Mouse (Mus musculus): ENCODE results near the gene Tnni2. TPM values are rescaled to one million over a fixed set of nuclear protein-coding genes. Genes with fewer than 3 reads are reported as not detected.

The Tnni2 gene
- polyA plus RNA-seq, 1 experiment from 2014 or later: 46.1 TPM

DNA sequence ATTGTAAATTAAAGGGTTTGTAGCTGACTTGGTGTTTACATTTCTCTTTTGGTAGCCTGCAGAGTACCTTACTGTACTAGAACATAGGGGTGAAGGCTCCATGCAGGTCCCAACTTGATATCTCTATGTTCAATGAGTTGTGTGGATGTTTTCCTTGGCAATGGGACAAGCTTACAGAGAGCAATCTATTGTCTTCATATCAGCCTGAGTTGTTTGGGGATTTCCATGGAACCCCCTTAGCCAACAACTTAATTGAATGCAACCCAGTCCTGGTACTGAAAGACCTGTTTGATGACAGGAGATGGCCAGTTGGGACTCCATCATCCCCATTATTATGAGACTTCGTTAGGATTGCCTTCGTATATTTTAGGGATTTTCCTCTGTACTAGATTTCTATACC, 23.6 kb upstream of the Tnni2 start:
- Histone ChIP-seq H3K4me1 (ENCODE audit: control insufficient read depth, insufficient read depth, low read length) (no peaks in the 10 kb centered on the region), H3K4me3 (ENCODE audit: low read depth, low read length) (no peak overlapping the region), H3K9me3 (replicated peaks; ENCODE audit: control insufficient read depth, low read length) (no peaks in the 10 kb centered on the region), H3K9ac (ENCODE audit: low read depth, low read length) (no peak overlapping the region), H3K27me3 (ENCODE audit: control insufficient read depth, insufficient read depth, low read length) (no peaks in the 10 kb centered on the region), H3K4me2 (no peak overlapping the region), H3K27ac (ENCODE audit: low read depth, low read length) (no peak overlapping the region), H3K36me3 (ENCODE audit: control insufficient read depth, insufficient read depth, low read length) (no peaks in the 10 kb centered on the region)
- 85% methylated on average over 2 of the region's 2 CpGs for WGBS (ENCODE audit: insufficient replicate concordance)
- ATAC-seq (replicated peaks; ENCODE audit: insufficient number of reproducible peaks, low FRiP score, low TSS enrichment): no peak

GRCm38 (mm10) chr7:142418679-142419078, 22.9 kb upstream of the Tnni2 start:
- Histone ChIP-seq H3K27me3 (ENCODE audit: control insufficient read depth, insufficient read depth, low read length) (no peaks in the 10 kb centered on the region), H3K4me1 (ENCODE audit: control insufficient read depth, insufficient read depth, low read length) (no peaks in the 10 kb centered on the region), H3K27ac (ENCODE audit: low read depth, low read length) (no peak overlapping the region), H3K9me3 (replicated peaks; ENCODE audit: control insufficient read depth, low read length) (no peaks in the 10 kb centered on the region), H3K4me3 (ENCODE audit: low read depth, low read length) (no peak overlapping the region), H3K36me3 (ENCODE audit: control insufficient read depth, insufficient read depth, low read length) (no peaks in the 10 kb centered on the region), H3K4me2 (no peak overlapping the region), H3K9ac (ENCODE audit: low read depth, low read length) (no peak overlapping the region)
- no peak for ATAC-seq (replicated peaks; ENCODE audit: insufficient number of reproducible peaks, low FRiP score, low TSS enrichment)
- WGBS (ENCODE audit: insufficient replicate concordance): 86% methylated on average over 8 of the region's 8 CpGs

GRCm38 (mm10) chr7:142419887-142420286, 21.7 kb upstream of the Tnni2 start:
- 0 out of 2 replicates have a peak, but pooled peaks have one; percentile 71 for ATAC-seq (replicated peaks; ENCODE audit: insufficient number of reproducible peaks, low FRiP score, low TSS enrichment)

DNA sequence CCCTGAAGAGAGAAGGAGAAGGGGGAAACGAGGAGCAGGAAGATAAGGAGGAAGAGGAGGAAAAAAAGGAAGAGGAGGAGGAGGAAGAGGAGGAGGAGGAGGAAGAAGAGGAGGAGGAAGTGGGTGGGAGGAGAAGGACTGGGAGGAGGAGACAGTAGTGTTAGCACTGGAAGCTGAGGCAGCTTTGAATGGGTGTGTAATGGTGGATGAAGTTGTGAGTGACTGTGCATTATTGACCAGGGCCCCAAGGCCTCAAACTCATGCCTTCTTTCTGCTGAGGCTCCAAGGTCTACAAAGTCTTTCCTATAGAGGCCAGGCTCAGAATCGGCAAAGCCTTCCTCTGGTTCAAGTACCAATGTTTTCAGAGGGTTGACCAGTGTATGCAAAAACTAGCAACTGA, 19.8 kb upstream of the Tnni2 start:
- H3K27ac ChIP-seq (ENCODE audit: low read depth, low read length): no peak overlapping the region; the same call in 1 of the 2 replicates
- no peaks in the 10 kb centered on the region for H3K27me3 ChIP-seq (ENCODE audit: control insufficient read depth, insufficient read depth, low read length)
- H3K9me3 ChIP-seq (replicated peaks; ENCODE audit: control insufficient read depth, low read length): no peaks in the 10 kb centered on the region
- WGBS (ENCODE audit: insufficient replicate concordance): 66% methylated on average over 2 of the region's 2 CpGs
- ATAC-seq (replicated peaks; ENCODE audit: insufficient number of reproducible peaks, low FRiP score, low TSS enrichment): no peak
- no peaks in the 10 kb centered on the region for H3K4me1 ChIP-seq (ENCODE audit: control insufficient read depth, insufficient read depth, low read length)
- H3K36me3 ChIP-seq (ENCODE audit: control insufficient read depth, insufficient read depth, low read length): no peaks in the 10 kb centered on the region
- H3K4me2 ChIP-seq: no peak overlapping the region
- no peak overlapping the region for H3K4me3 ChIP-seq (ENCODE audit: low read depth, low read length)
- no peak overlapping the region for H3K9ac ChIP-seq (ENCODE audit: low read depth, low read length)

More at GRCm38 (mm10) chr7:142419887-142420286, 21.7 kb upstream of the Tnni2 start:
- no peaks in the 10 kb centered on the region for H3K9me3 ChIP-seq (replicated peaks; ENCODE audit: control insufficient read depth, low read length)
- no peak overlapping the region; the same call in 1 of the 2 replicates for H3K27ac ChIP-seq (ENCODE audit: low read depth, low read length)
- H3K4me1 ChIP-seq (ENCODE audit: control insufficient read depth, insufficient read depth, low read length): no peaks in the 10 kb centered on the region
- H3K36me3 ChIP-seq (ENCODE audit: control insufficient read depth, insufficient read depth, low read length): no peaks in the 10 kb centered on the region
- H3K9ac ChIP-seq (ENCODE audit: low read depth, low read length): no peak overlapping the region
- 76% methylated on average over 5 of the region's 5 CpGs for WGBS (ENCODE audit: insufficient replicate concordance)
- no peak overlapping the region for H3K4me2 ChIP-seq
- no peak overlapping the region for H3K4me3 ChIP-seq (ENCODE audit: low read depth, low read length)
- H3K27me3 ChIP-seq (ENCODE audit: control insufficient read depth, insufficient read depth, low read length): no peaks in the 10 kb centered on the region

GRCm38 (mm10) chr7:142425641-142426213, 15.9 kb upstream of the Tnni2 start:
- H3K4me3 ChIP-seq (ENCODE audit: low read depth, low read length): no peak overlapping the region
- H3K4me1 ChIP-seq (ENCODE audit: control insufficient read depth, insufficient read depth, low read length): peaks cover 17% of the 10 kb centered on the region
- 0 out of 2 replicates have a peak, but pooled peaks have one; percentile 15 for ATAC-seq (replicated peaks; ENCODE audit: insufficient number of reproducible peaks, low FRiP score, low TSS enrichment)
- H3K4me2 ChIP-seq: no peak overlapping the region
- H3K27ac ChIP-seq (ENCODE audit: low read depth, low read length): no peak overlapping the region
- H3K36me3 ChIP-seq (ENCODE audit: control insufficient read depth, insufficient read depth, low read length): no peaks in the 10 kb centered on the region
- 58% methylated on average over 11 of the region's 11 CpGs for WGBS (ENCODE audit: insufficient replicate concordance)
- H3K9me3 ChIP-seq (replicated peaks; ENCODE audit: control insufficient read depth, low read length): no peaks in the 10 kb centered on the region
- H3K9ac ChIP-seq (ENCODE audit: low read depth, low read length): no peak overlapping the region
- H3K27me3 ChIP-seq (ENCODE audit: control insufficient read depth, insufficient read depth, low read length): no peaks in the 10 kb centered on the region

DNA sequence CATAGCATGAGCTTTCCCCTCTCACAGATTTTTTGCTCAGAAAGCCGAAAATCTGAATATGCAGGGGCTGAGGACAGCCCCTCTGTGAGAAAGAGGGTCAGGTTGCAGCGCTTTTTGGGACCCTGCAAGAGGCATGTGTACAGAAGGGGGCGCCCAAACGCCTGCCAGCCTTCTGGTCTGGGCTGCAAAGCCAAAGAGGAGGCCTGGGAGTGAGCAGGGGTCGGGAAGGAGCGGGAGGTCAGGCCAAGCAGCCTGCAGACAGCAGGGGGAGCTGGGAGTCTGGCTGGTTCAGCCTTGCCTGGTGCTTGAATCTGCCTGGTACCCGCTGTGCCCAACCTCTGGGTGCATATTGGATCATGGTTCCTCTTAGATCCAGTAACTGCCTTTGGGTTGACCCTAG, 13.4 kb upstream of the Tnni2 start:
- Histone ChIP-seq H3K36me3 (ENCODE audit: control insufficient read depth, insufficient read depth, low read length) (no peaks in the 10 kb centered on the region), H3K27me3 (ENCODE audit: control insufficient read depth, insufficient read depth, low read length) (no peaks in the 10 kb centered on the region), H3K27ac (ENCODE audit: low read depth, low read length) (peak overlapping the region; percentile 42), H3K4me2 (no peak overlapping the region), H3K4me3 (ENCODE audit: low read depth, low read length) (no peak overlapping the region), H3K4me1 (ENCODE audit: control insufficient read depth, insufficient read depth, low read length) (peaks cover 18% of the 10 kb centered on the region), H3K9ac (ENCODE audit: low read depth, low read length) (no peak overlapping the region), H3K9me3 (replicated peaks; ENCODE audit: control insufficient read depth, low read length) (no peaks in the 10 kb centered on the region)
- 4% methylated on average over 7 of the region's 7 CpGs for WGBS (ENCODE audit: insufficient replicate concordance)
- peak; percentile 48; the same call in 1 of the 2 replicates for ATAC-seq (replicated peaks; ENCODE audit: insufficient number of reproducible peaks, low FRiP score, low TSS enrichment)

DNA sequence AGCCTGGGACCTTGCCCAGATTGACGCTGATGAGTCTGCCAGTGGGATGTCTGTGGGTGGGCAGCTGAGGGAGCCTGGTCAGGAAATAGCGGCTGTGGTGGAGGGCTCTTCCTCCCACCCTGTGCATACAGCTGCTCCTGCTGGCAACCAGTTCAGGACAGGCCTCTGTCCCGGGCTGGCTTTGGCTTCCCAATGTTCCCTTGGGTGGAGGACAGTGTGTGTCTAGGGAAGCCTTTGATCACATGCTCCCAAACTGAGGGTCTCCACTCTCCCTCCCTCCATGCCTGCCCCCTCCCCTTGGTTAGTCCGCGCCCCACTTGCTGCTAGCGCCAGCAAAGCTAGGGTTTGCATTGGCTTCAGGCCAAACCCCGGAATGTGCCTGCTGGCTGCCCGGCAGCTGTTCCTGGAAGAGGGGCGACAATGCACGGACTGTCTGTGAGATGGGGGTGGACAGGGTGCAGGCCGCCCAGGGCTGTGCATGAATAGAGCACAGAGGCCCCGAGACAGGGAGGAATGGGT, 11.4 kb upstream of the Tnni2 start:
- Histone ChIP-seq H3K27ac (ENCODE audit: low read depth, low read length) (peak overlapping the region; percentile 43; the same call in 1 of the 2 replicates), H3K36me3 (ENCODE audit: control insufficient read depth, insufficient read depth, low read length) (no peaks in the 10 kb centered on the region), H3K4me3 (ENCODE audit: low read depth, low read length) (no peak overlapping the region), H3K27me3 (ENCODE audit: control insufficient read depth, insufficient read depth, low read length) (no peaks in the 10 kb centered on the region), H3K4me2 (no peak overlapping the region), H3K9ac (ENCODE audit: low read depth, low read length) (no peak overlapping the region), H3K4me1 (ENCODE audit: control insufficient read depth, insufficient read depth, low read length) (peaks cover 30% of the 10 kb centered on the region), H3K9me3 (replicated peaks; ENCODE audit: control insufficient read depth, low read length) (no peaks in the 10 kb centered on the region)
- peak; percentile 64; the same call in 1 of the 2 replicates for ATAC-seq (replicated peaks; ENCODE audit: insufficient number of reproducible peaks, low FRiP score, low TSS enrichment)
- WGBS (ENCODE audit: insufficient replicate concordance): 40% methylated on average over 12 of the region's 12 CpGs

- Histone ChIP-seq H3K9me3 (replicated peaks; ENCODE audit: control insufficient read depth, low read length) (no peaks in the 10 kb centered on the region), H3K4me3 (ENCODE audit: low read depth, low read length) (no peak overlapping the region), H3K4me2 (no peak overlapping the region), H3K9ac (ENCODE audit: low read depth, low read length) (no peak overlapping the region), H3K27ac (ENCODE audit: low read depth, low read length) (no peak overlapping the region), H3K4me1 (ENCODE audit: control insufficient read depth, insufficient read depth, low read length) (peaks cover 30% of the 10 kb centered on the region), H3K36me3 (ENCODE audit: control insufficient read depth, insufficient read depth, low read length) (no peaks in the 10 kb centered on the region), H3K27me3 (ENCODE audit: control insufficient read depth, insufficient read depth, low read length) (no peaks in the 10 kb centered on the region)
- no peak for ATAC-seq (replicated peaks; ENCODE audit: insufficient number of reproducible peaks, low FRiP score, low TSS enrichment)
- whole genome bisulfite sequencing (ENCODE audit: insufficient replicate concordance): 84% methylated on average over 14 of the region's 14 CpGs
These were observed 10.5 kb upstream of the Tnni2 start for GRCm38 (mm10) chr7:142431106-142431505.

DNA sequence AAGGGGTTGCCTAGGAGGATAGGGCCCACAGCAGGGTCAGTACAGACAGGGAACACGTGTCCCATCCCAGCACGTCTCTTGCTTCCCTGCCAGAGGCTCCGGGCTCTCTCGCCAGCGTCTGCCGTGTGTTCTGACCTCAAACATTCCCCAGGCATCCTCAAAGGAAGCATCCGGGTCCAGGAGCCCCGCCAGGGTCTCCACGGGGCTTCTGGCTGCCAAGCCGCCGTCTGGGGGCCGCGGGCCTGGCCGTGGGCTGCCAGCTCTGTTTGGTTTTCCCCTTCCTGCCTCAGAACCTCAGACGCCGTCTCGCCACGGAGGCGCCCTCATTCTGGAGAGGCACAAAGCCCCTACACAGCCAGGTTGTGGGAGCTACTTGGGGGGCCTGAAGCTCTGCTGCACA, 8.0 kb upstream of the Tnni2 start:
- 31% methylated on average over 19 of the region's 19 CpGs for WGBS (ENCODE audit: insufficient replicate concordance)
- peaks cover 24% of the 10 kb centered on the region for H3K4me1 ChIP-seq (ENCODE audit: control insufficient read depth, insufficient read depth, low read length)
- no peak overlapping the region for H3K4me3 ChIP-seq (ENCODE audit: low read depth, low read length)
- H3K9ac ChIP-seq (ENCODE audit: low read depth, low read length): peak overlapping the region; percentile 48; the same call in 1 of the 2 replicates
- H3K27me3 ChIP-seq (ENCODE audit: control insufficient read depth, insufficient read depth, low read length): no peaks in the 10 kb centered on the region
- no peaks in the 10 kb centered on the region for H3K36me3 ChIP-seq (ENCODE audit: control insufficient read depth, insufficient read depth, low read length)
- no peaks in the 10 kb centered on the region for H3K9me3 ChIP-seq (replicated peaks; ENCODE audit: control insufficient read depth, low read length)
- no peak for ATAC-seq (replicated peaks; ENCODE audit: insufficient number of reproducible peaks, low FRiP score, low TSS enrichment)
- no peak overlapping the region for H3K4me2 ChIP-seq
- 0 out of 2 replicates have a peak overlapping the region, but pooled peaks have one; percentile 47 for H3K27ac ChIP-seq (ENCODE audit: low read depth, low read length)
